Mouse (Mus musculus) layer of hippocampus, postnatal 14 days (tissue): ENCODE measurements around the gene Rps27rt. TPM values are rescaled to one million over a fixed set of nuclear protein-coding genes. Genes with fewer than 3 reads are reported as not detected.
"Not testable (repeated sequence)": the region's sequence is repeated elsewhere in the genome, so short reads cannot be mapped to it uniquely, and the experiment has no call there.

Experiments used
- DNase-seq, 2 experiments: peaks; one replicate each; pipeline ENCODE4 v3.0.0; 2021 to 2022; ENCODE audit warnings: low spot score in 2 of 2, mixed read lengths in 1 of 2
- long read RNA-seq, 2 experiments: library from polyadenylated mRNA; stranded (forward); transcript quantifications; one replicate each; pipeline ENCODE4 v2.0.0; 2021
- total RNA-seq, 2 experiments: library from RNA; stranded (reverse); gene quantifications; 2 replicates each; pipeline ENCODE4 v1.2.3; 2021

Rps27rt gene
- 10 to 100 TPM; 19.4 to 27.4 TPM for total RNA-seq
- long read RNA-seq, experiment 1, transcript Rps27rt-201 (1 exons, 374 nt): major isoform, 10 of 10 reads
- long read RNA-seq, experiment 1, partial matches to known transcripts: 0 of 10 reads
- long read RNA-seq, experiment 1, other reads (novel, unspliced or antisense): 0 of 10 reads
- long read RNA-seq, experiment 2, transcript Rps27rt-201 (1 exons, 374 nt): major isoform, 51 of 51 reads
- long read RNA-seq, experiment 2, partial matches to known transcripts: 0 of 51 reads
- long read RNA-seq, experiment 2, other reads (novel, unspliced or antisense): 0 of 51 reads

- DNase-seq: no peak
Observed at GRCm38 (mm10) chr9:114982689-114983360, at the start of gene Rps27rt. Gene Rps27rt (minus strand): TSS chr9:114982739.

- DNase-seq: not testable (repeated sequence)
Observed at GRCm38 (mm10) chr9:115031046-115031445, 48.5 kb upstream of the Rps27rt start.

- no peak for DNase-seq
Observed at GRCm38 (mm10) chr9:115030581-115030980, 48.0 kb upstream of the Rps27rt start.

- DNase-seq: no peak
Observed at GRCm38 (mm10) chr9:115029307-115029706, 46.8 kb upstream of the Rps27rt start.

- peak; percentile 40 to 47 for DNase-seq
Observed at GRCm38 (mm10) chr9:115023708-115024383, 41.3 kb upstream of the Rps27rt start.

GRCm38 (mm10) chr9:115023137-115023536 is 40.6 kb upstream of the Rps27rt start:
- no peak for DNase-seq

- no peak for DNase-seq
Observed at GRCm38 (mm10) chr9:115021419-115021818, 38.9 kb upstream of the Rps27rt start.

GRCm38 (mm10) chr9:115020141-115020540 is 37.6 kb upstream of the Rps27rt start:
- no peak for DNase-seq

GRCm38 (mm10) chr9:115012367-115012766 is 29.8 kb upstream of the Rps27rt start:
- no peak for DNase-seq

- no peak for DNase-seq
Observed at GRCm38 (mm10) chr9:115008194-115008593, 25.7 kb upstream of the Rps27rt start.

GRCm38 (mm10) chr9:115007776-115008175 is 25.2 kb upstream of the Rps27rt start:
- no peak for DNase-seq

- no peak for DNase-seq
Observed at GRCm38 (mm10) chr9:115005446-115005845, 22.9 kb upstream of the Rps27rt start.

GRCm38 (mm10) chr9:114999771-115000146 is 17.2 kb upstream of the Rps27rt start:
- no peak for DNase-seq

- no peak for DNase-seq
Observed at GRCm38 (mm10) chr9:114999010-114999770, 16.7 kb upstream of the Rps27rt start.

- no peak for DNase-seq
Observed at GRCm38 (mm10) chr9:114996489-114996888, 13.9 kb upstream of the Rps27rt start.

GRCm38 (mm10) chr9:114995716-114996115 is 13.2 kb upstream of the Rps27rt start:
- no peak for DNase-seq

- no peak for DNase-seq
Observed at GRCm38 (mm10) chr9:114995250-114995649, 12.7 kb upstream of the Rps27rt start.

- DNase-seq: no peak
Observed at GRCm38 (mm10) chr9:114992528-114992927, 10.0 kb upstream of the Rps27rt start.

- no peak for DNase-seq
Observed at GRCm38 (mm10) chr9:114990421-114990820, 7.9 kb upstream of the Rps27rt start.

GRCm38 (mm10) chr9:114988610-114989327 is 6.2 kb upstream of the Rps27rt start:
- peak; percentile 33 to 56 for DNase-seq

GRCm38 (mm10) chr9:114988029-114988428 is 5.5 kb upstream of the Rps27rt start:
- DNase-seq: no peak
